Mouse (Mus musculus): Measurements from ENCODE around the gene Nufip2. TPM values are rescaled to one million over a fixed set of nuclear protein-coding genes. Genes with fewer than 3 reads are reported as not detected.
A peak's percentile ranks its signal among the peaks of the same experiment; 100 is the strongest.
"Not testable (repeated sequence)": the region's sequence is repeated elsewhere in the genome, so short reads cannot be mapped to it uniquely, and the experiment has no call there.

Gene Nufip2
- 2.9 and 3.5 TPM in 2 replicates for polyA plus RNA-seq (2015; fragmentation: Nextera tagmentation; extraction: Ambion mirVana)

DNA sequence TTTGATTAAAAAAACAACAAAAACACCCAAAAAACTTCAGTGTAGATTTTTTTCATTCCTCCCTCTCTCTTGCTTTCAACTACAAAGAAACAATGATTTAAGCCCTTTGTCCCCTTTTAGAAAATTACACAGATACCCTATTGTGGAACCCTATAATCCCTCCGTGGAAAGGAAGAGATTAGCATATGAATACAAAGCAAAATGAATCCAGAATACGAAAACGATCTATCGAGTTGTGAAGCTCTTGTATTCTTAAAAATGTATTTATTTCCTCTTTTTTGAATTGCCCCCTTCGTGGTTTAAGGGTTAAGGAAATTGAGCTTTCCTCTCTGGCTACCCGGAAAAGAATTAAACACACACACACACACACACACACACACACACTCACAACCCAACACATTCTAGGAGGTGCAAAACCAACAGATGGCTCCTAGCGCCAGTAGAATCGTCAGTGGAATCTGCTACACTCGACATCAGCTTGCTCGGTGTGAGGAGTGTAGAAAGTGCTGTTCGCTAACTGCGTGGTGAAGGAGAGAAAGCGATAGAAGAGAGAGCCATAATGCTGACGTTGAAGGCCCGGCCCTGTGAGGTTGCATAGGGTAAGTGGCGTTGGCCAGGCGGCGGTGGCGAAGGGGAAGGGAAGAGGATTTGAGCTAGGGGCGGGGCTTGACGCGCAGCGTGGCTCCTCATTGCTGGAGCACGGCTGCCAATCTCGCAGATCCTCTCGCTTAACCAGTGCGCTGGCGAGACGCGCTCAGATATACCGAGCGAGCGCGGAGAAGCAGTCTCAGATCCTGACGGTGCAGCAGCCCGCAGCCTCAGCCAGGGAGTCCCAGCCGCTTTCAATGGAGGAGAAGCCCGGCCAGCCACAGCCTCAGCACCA, at the start of gene Nufip2:
Gene Nufip2, plus strand, starts transcription at position 773 of the 883 bp plus-strand sequence.
- Histone ChIP-seq H3K4me1 (ENCODE audit: control insufficient read depth, insufficient read depth, low read length) (peaks cover 8% of the 10 kb centered on the region), H3K9me3 (replicated peaks; ENCODE audit: control insufficient read depth, low read length) (no peaks in the 10 kb centered on the region), H3K36me3 (ENCODE audit: control insufficient read depth, insufficient read depth) (no peaks in the 10 kb centered on the region; the same call in 1 of the 2 replicates), H3K27ac (ENCODE audit: low read length) (peak within 1 kb of the TSS; percentile 98), H3K9ac (ENCODE audit: low read length) (peak within 1 kb of the TSS; percentile 98), H3K4me2 (ENCODE audit: low read depth, low read length) (peak within 1 kb of the TSS; percentile 82), H3K4me3 (ENCODE audit: low read length) (peak within 1 kb of the TSS; percentile 92), H3K27me3 (ENCODE audit: control insufficient read depth, insufficient read depth, low read length) (no peaks in the 10 kb centered on the region)
- under 1% methylated on average over 38 of the region's 38 CpGs for WGBS
- peak; percentile 97 for ATAC-seq (replicated peaks; ENCODE audit: extremely low read depth, insufficient read depth, low FRiP score)

DNA sequence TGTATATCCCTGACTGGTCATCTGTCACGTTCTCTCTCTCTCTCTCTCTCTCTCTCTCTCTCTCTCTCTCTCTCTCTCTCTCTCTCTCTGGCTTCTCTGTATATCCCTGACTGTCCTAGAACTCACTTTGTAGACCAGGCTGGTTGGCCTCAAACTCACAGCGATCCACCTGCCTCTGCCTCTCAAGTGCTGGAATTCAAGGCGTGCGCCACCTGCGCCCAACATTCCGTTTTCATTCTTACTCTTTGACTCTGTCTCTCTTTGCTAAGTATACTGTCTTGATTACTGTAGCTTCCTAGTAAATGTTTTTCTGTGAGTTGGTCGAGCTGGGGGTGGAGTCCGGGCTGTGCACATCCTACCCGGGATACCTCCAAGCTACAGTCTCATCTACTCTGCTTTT, 44.6 kb upstream of the Nufip2 start:
- H3K36me3 ChIP-seq (ENCODE audit: control insufficient read depth, insufficient read depth) = no peaks in the 10 kb centered on the region
- H3K27me3 ChIP-seq (ENCODE audit: control insufficient read depth, insufficient read depth, low read length) = no peaks in the 10 kb centered on the region; the same call in 1 of the 2 replicates
- H3K4me3 ChIP-seq (ENCODE audit: low read length) = no peak overlapping the region
- no peaks in the 10 kb centered on the region for H3K4me1 ChIP-seq (ENCODE audit: control insufficient read depth, insufficient read depth, low read length)
- no peak overlapping the region for H3K27ac ChIP-seq (ENCODE audit: low read length)
- no peak overlapping the region for H3K4me2 ChIP-seq (ENCODE audit: low read depth, low read length)
- ATAC-seq (replicated peaks; ENCODE audit: extremely low read depth, insufficient read depth, low FRiP score) = no peak
- no peaks in the 10 kb centered on the region for H3K9me3 ChIP-seq (replicated peaks; ENCODE audit: control insufficient read depth, low read length)
- 78% methylated on average over 9 of the region's 9 CpGs for WGBS
- no peak overlapping the region for H3K9ac ChIP-seq (ENCODE audit: low read length)

DNA sequence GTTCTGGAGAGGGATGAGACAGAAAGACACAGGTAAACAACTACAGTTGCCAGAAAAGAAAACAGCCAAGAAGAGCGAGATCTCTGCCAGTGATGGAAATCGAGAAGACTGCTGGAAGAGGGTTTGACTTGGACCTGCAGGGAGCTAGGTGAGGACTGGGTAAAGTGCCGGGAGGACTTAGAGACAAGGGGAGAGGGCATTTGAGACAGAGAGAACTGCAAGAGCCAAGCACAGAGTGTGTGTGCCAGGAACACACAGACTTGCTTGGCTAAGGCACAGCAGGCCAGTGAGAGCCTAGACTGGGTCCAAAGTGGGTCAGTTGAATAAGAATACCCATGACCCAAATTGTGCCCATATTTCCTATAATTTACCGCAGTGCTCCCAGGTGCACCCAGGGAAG, 40.5 kb upstream of the Nufip2 start:
- no peak for ATAC-seq (replicated peaks; ENCODE audit: extremely low read depth, insufficient read depth, low FRiP score)
- H3K4me3 ChIP-seq (ENCODE audit: low read length) = no peak overlapping the region
- WGBS = 79% methylated on average over 4 of the region's 4 CpGs
- no peak overlapping the region for H3K27ac ChIP-seq (ENCODE audit: low read length)
- no peaks in the 10 kb centered on the region for H3K4me1 ChIP-seq (ENCODE audit: control insufficient read depth, insufficient read depth, low read length)
- no peak overlapping the region for H3K9ac ChIP-seq (ENCODE audit: low read length)
- H3K4me2 ChIP-seq (ENCODE audit: low read depth, low read length) = no peak overlapping the region
- H3K36me3 ChIP-seq (ENCODE audit: control insufficient read depth, insufficient read depth) = no peaks in the 10 kb centered on the region
- no peaks in the 10 kb centered on the region; the same call in 1 of the 2 replicates for H3K27me3 ChIP-seq (ENCODE audit: control insufficient read depth, insufficient read depth, low read length)
- no peaks in the 10 kb centered on the region for H3K9me3 ChIP-seq (replicated peaks; ENCODE audit: control insufficient read depth, low read length)

DNA sequence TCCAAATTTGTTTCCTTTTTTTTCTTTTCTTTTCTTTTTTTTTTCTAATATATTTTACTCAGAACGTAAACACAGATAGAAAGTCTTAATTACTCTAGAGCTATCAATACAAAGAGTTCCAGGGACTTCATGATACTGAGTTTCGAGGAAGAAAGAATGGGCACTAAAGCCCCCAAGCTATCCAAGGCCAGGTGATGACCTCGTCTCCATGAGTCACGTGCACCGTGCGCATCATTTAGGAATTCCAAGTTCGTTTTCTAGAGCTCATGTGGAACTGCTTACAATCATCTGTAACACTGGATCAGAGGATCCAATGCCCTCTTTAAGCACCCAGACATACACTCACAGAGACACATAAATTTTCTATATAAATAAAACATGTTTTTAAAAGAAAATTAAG, 37.1 kb upstream of the Nufip2 start:
- no peak overlapping the region for H3K9ac ChIP-seq (ENCODE audit: low read length)
- no peak overlapping the region for H3K4me2 ChIP-seq (ENCODE audit: low read depth, low read length)
- H3K4me3 ChIP-seq (ENCODE audit: low read length) = no peak overlapping the region
- H3K27me3 ChIP-seq (ENCODE audit: control insufficient read depth, insufficient read depth, low read length) = no peaks in the 10 kb centered on the region; the same call in 1 of the 2 replicates
- H3K9me3 ChIP-seq (replicated peaks; ENCODE audit: control insufficient read depth, low read length) = no peaks in the 10 kb centered on the region
- no peak overlapping the region for H3K27ac ChIP-seq (ENCODE audit: low read length)
- H3K4me1 ChIP-seq (ENCODE audit: control insufficient read depth, insufficient read depth, low read length) = no peaks in the 10 kb centered on the region
- 71% methylated on average over 7 of the region's 7 CpGs for WGBS
- ATAC-seq (replicated peaks; ENCODE audit: extremely low read depth, insufficient read depth, low FRiP score) = no peak
- no peaks in the 10 kb centered on the region for H3K36me3 ChIP-seq (ENCODE audit: control insufficient read depth, insufficient read depth)

DNA sequence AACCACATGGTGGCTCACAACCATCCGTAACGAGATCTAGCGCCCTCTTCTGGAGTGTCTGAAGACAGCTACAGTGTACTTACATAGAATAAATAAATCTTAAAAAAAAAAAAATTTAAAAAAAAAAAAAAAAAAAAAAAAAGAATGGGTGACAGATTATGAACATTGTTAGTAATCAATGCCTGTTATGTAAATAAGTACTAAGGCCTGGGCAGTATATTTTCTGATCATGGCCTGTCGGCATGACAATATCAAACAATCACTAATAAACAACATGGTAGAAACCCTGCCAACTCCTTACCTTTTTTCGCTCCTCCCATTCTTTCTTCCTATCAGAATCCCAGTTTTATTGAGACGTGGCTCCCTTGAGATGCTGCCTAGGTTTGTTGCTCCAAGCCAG, 33.5 kb upstream of the Nufip2 start:
- no peaks in the 10 kb centered on the region for H3K4me1 ChIP-seq (ENCODE audit: control insufficient read depth, insufficient read depth, low read length)
- H3K9ac ChIP-seq (ENCODE audit: low read length) = no peak overlapping the region
- H3K9me3 ChIP-seq (replicated peaks; ENCODE audit: control insufficient read depth, low read length) = no peaks in the 10 kb centered on the region
- WGBS = 58% methylated on average over 6 of the region's 6 CpGs
- ATAC-seq (replicated peaks; ENCODE audit: extremely low read depth, insufficient read depth, low FRiP score) = no peak
- no peak overlapping the region for H3K4me3 ChIP-seq (ENCODE audit: low read length)
- no peak overlapping the region for H3K27ac ChIP-seq (ENCODE audit: low read length)
- H3K4me2 ChIP-seq (ENCODE audit: low read depth, low read length) = no peak overlapping the region
- no peaks in the 10 kb centered on the region for H3K36me3 ChIP-seq (ENCODE audit: control insufficient read depth, insufficient read depth)
- no peaks in the 10 kb centered on the region for H3K27me3 ChIP-seq (ENCODE audit: control insufficient read depth, insufficient read depth, low read length)

DNA sequence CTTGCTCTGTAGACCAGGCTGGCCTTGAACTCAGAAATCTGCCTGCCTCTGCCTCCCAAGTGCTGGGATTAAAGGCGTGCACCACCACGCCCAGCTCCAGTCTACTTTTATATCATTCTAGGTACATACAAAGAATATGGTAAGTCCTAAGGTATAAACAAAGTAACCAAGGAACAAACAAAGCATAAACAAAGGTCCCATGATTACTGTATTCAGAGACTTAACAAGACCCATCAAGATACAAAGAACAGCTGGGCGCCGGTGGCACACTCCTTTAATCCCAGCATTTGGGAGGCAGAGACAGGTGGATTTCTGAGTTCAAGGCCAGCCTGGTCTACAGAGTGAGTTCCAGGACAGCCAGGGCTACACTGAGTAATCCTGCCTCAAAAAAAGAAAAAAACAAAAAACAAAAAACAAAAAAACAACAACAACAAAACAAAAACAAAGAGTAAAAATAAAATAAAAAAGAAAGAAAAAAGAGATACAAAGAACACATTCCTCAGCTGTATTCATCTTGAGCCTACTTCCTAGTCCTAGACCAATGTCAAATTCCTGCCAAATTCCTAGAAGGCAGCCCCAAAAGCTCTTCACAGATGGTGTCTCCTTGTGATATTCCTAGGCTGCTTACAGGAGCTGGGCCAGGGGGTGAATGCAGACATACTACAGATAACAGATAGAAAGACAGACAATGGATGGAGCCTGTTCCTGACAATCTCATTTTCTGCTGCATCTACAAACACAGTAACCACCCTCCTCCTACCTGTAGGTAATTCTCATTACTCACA, 32.4 kb upstream of the Nufip2 start:
- H3K27ac ChIP-seq (ENCODE audit: low read length); H3K9ac ChIP-seq (ENCODE audit: low read length); H3K9me3 ChIP-seq (replicated peaks; ENCODE audit: control insufficient read depth, low read length); H3K27me3 ChIP-seq (ENCODE audit: control insufficient read depth, insufficient read depth, low read length); H3K4me1 ChIP-seq (ENCODE audit: control insufficient read depth, insufficient read depth, low read length); ATAC-seq (replicated peaks; ENCODE audit: extremely low read depth, insufficient read depth, low FRiP score); H3K4me3 ChIP-seq (ENCODE audit: low read length); H3K36me3 ChIP-seq (ENCODE audit: control insufficient read depth, insufficient read depth); H3K4me2 ChIP-seq (ENCODE audit: low read depth, low read length): not testable (repeated sequence)
- 97% methylated on average over 4 of the region's 4 CpGs for WGBS

DNA sequence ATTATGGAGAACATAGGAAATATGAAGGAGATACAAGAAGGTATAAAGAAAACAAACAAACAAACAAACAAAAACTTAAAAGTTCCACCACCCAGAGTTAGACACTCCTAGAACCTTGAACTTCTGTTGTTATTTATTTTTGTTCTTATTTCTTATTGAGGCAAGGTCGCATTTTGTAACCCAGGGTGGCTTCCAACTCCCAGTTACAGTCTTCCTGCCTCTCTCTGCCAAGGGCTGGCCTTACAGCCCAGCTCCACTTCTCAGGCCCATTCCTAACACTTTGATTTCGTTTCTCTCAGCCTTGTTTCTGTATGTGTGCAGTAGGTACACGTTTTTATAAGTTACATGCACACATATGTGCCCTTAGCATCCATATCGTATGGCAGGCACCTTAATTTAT, 26.0 kb upstream of the Nufip2 start:
- Histone ChIP-seq H3K27ac (ENCODE audit: low read length) (no peak overlapping the region), H3K36me3 (ENCODE audit: control insufficient read depth, insufficient read depth) (no peaks in the 10 kb centered on the region), H3K27me3 (ENCODE audit: control insufficient read depth, insufficient read depth, low read length) (no peaks in the 10 kb centered on the region), H3K4me2 (ENCODE audit: low read depth, low read length) (no peak overlapping the region), H3K9ac (ENCODE audit: low read length) (no peak overlapping the region), H3K9me3 (replicated peaks; ENCODE audit: control insufficient read depth, low read length) (no peaks in the 10 kb centered on the region), H3K4me1 (ENCODE audit: control insufficient read depth, insufficient read depth, low read length) (no peaks in the 10 kb centered on the region), H3K4me3 (ENCODE audit: low read length) (no peak overlapping the region)
- 58% methylated on average over 4 of the region's 4 CpGs for WGBS
- no peak for ATAC-seq (replicated peaks; ENCODE audit: extremely low read depth, insufficient read depth, low FRiP score)

DNA sequence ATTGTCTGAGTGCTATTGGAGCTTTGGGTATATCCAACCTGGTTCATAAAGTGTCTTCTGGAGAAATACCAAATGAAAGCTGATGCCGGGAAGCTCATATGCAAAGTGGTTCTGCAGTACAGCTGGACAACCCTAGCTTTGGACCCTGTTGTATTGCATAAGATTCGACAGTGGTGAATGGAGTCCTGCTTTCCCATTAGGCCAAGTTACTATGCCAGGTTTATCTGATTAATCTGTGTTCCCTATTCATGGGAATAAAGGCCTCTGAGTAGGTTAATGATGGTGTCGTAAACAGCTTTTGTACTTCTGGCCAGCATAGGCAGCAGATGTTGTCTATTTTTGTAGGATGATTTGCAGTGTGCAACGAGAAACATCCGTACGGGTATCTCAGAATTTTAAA, 22.3 kb upstream of the Nufip2 start:
- H3K4me2 ChIP-seq (ENCODE audit: low read depth, low read length) = no peak overlapping the region
- no peaks in the 10 kb centered on the region; the same call in 1 of the 2 replicates for H3K9me3 ChIP-seq (replicated peaks; ENCODE audit: control insufficient read depth, low read length)
- H3K36me3 ChIP-seq (ENCODE audit: control insufficient read depth, insufficient read depth) = no peaks in the 10 kb centered on the region
- H3K4me3 ChIP-seq (ENCODE audit: low read length) = no peak overlapping the region
- H3K4me1 ChIP-seq (ENCODE audit: control insufficient read depth, insufficient read depth, low read length) = no peaks in the 10 kb centered on the region
- H3K27me3 ChIP-seq (ENCODE audit: control insufficient read depth, insufficient read depth, low read length) = no peaks in the 10 kb centered on the region
- H3K9ac ChIP-seq (ENCODE audit: low read length) = no peak overlapping the region
- H3K27ac ChIP-seq (ENCODE audit: low read length) = no peak overlapping the region
- no peak for ATAC-seq (replicated peaks; ENCODE audit: extremely low read depth, insufficient read depth, low FRiP score)
- 81% methylated on average over 6 of the region's 6 CpGs for whole genome bisulfite sequencing

DNA sequence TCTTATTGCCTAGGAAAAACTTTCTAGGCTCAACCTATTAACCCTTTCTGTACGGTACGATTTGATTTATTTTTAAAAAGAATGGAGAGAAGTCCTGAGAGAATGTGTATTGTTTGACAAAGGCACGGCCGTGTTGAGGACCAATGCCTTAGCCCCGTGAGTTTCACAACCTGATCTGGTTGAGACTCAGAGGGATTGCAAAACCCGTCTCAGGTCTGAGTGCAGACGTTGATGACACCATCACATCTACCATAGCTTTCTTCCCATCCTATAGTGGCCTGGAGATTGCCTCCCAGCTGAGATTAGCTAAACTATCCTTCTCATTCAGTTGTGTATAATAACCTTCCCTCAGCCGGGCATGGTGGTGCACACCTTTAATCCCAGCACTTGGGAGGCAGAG, 21.9 kb upstream of the Nufip2 start:
- no peaks in the 10 kb centered on the region for H3K27me3 ChIP-seq (ENCODE audit: control insufficient read depth, insufficient read depth, low read length)
- ATAC-seq (replicated peaks; ENCODE audit: extremely low read depth, insufficient read depth, low FRiP score) = no peak
- H3K4me3 ChIP-seq (ENCODE audit: low read length) = no peak overlapping the region
- WGBS = 80% methylated on average over 8 of the region's 8 CpGs
- no peaks in the 10 kb centered on the region for H3K36me3 ChIP-seq (ENCODE audit: control insufficient read depth, insufficient read depth)
- no peaks in the 10 kb centered on the region; the same call in 1 of the 2 replicates for H3K9me3 ChIP-seq (replicated peaks; ENCODE audit: control insufficient read depth, low read length)
- H3K9ac ChIP-seq (ENCODE audit: low read length) = no peak overlapping the region
- no peaks in the 10 kb centered on the region for H3K4me1 ChIP-seq (ENCODE audit: control insufficient read depth, insufficient read depth, low read length)
- no peak overlapping the region for H3K27ac ChIP-seq (ENCODE audit: low read length)
- no peak overlapping the region for H3K4me2 ChIP-seq (ENCODE audit: low read depth, low read length)

Measured in heart, embryonic 16.5 days (tissue).